Mouse (Mus musculus): ENCODE measurements around the gene Serpinb6a. TPM values are rescaled to one million over a fixed set of nuclear protein-coding genes. Genes with fewer than 3 reads are reported as not detected.

Serpinb6a gene
- polyA plus RNA-seq, 1 experiment = 323 TPM

- no peak overlapping the region for H3K4me3 ChIP-seq (ENCODE audit: insufficient read depth, poor library complexity, severe bottlenecking)
- peaks cover 64% of the 10 kb centered on the region for H3K36me3 ChIP-seq (ENCODE audit: control insufficient read depth, insufficient read depth)
- H3ac ChIP-seq (ENCODE audit: control insufficient read depth, insufficient read length, low read depth) = no peak overlapping the region
- peaks cover 51% of the 10 kb centered on the region for H3K79me2 ChIP-seq (ENCODE audit: control insufficient read depth, insufficient read depth)
- TF ChIP-seq FOSL1 (IDR thresholded peaks at IDR 0.05; ENCODE audit: insufficient read depth, low read length, poor library complexity, severe bottlenecking) (no peak), MYOG (IDR thresholded peaks at IDR 0.05; ENCODE audit: control insufficient read depth, extremely low read depth, insufficient read length) (no peak)
- H3K27me3 ChIP-seq (ENCODE audit: control insufficient read depth, insufficient read depth, insufficient read length) = no peaks in the 10 kb centered on the region
- peaks cover 48% of the 10 kb centered on the region for H3K79me3 ChIP-seq (ENCODE audit: low read depth)
These were observed 71.7 kb downstream of the Serpinb6a start for GRCm38 (mm10) chr13:33930912-33931311.

- TF ChIP-seq CTCF (IDR thresholded peaks at IDR 0.05; ENCODE audit: control insufficient read depth, insufficient read depth, insufficient read length) (no peak), USF1 (IDR thresholded peaks at IDR 0.05; ENCODE audit: low read depth) (no peak), MYOG (IDR thresholded peaks at IDR 0.05; ENCODE audit: control insufficient read depth, extremely low read depth, insufficient read length) (no peak), FOSL1 (IDR thresholded peaks at IDR 0.05; ENCODE audit: insufficient read depth, low read length, poor library complexity, severe bottlenecking) (no peak), MAX (IDR thresholded peaks at IDR 0.05) (no peak), CEBPB (IDR thresholded peaks at IDR 0.05; ENCODE audit: low read depth) (no peak), MYOD1 (IDR thresholded peaks at IDR 0.05; ENCODE audit: control insufficient read depth, insufficient read length, low read depth) (no peak)
- Histone ChIP-seq H3K36me3 (ENCODE audit: control insufficient read depth, insufficient read depth) (peaks cover 70% of the 10 kb centered on the region), H3K79me3 (ENCODE audit: low read depth) (peaks cover 46% of the 10 kb centered on the region), H3K27me3 (ENCODE audit: control insufficient read depth, insufficient read depth, insufficient read length) (no peaks in the 10 kb centered on the region), H3K4me3 (ENCODE audit: insufficient read depth, poor library complexity, severe bottlenecking) (no peak overlapping the region), H3K79me2 (ENCODE audit: control insufficient read depth, insufficient read depth) (peaks cover 45% of the 10 kb centered on the region), H3ac (ENCODE audit: control insufficient read depth, insufficient read length, low read depth) (no peak overlapping the region)
These were observed 72.3 kb downstream of the Serpinb6a start for GRCm38 (mm10) chr13:33930281-33930680.

DNA sequence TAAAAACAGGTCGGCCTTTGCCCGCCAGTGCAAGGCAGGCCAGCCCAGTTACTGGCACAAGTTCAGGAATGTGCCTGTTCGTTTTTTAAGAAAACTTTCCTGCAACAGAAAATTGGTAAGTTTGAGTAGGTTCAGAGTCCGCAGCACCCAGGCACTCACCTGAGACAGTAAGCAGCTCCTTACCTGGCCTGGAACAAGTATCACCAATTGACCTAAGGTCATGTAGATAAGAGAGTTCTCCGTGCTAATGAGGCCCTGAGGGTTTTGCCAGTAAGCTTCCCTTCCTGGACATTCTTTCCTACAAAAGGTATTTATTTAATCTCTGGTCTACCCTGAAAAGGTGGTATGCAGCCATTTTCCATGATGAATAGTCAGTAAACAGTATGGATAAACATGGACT, 80.9 kb downstream of the Serpinb6a start:
- Histone ChIP-seq H3ac (ENCODE audit: control insufficient read depth, insufficient read length, low read depth) (no peak overlapping the region), H3K36me3 (ENCODE audit: control insufficient read depth, insufficient read depth) (peaks cover 99% of the 10 kb centered on the region), H3K4me3 (ENCODE audit: insufficient read depth, poor library complexity, severe bottlenecking) (no peak overlapping the region), H3K27me3 (ENCODE audit: control insufficient read depth, insufficient read depth, insufficient read length) (no peaks in the 10 kb centered on the region), H3K79me3 (ENCODE audit: low read depth) (no peaks in the 10 kb centered on the region), H3K79me2 (ENCODE audit: control insufficient read depth, insufficient read depth) (no peaks in the 10 kb centered on the region)
- no peak for TF ChIP-seq MYOG (IDR thresholded peaks at IDR 0.05; ENCODE audit: control insufficient read depth, extremely low read depth, insufficient read length)
- TF ChIP-seq FOSL1 (IDR thresholded peaks at IDR 0.05; ENCODE audit: insufficient read depth, low read length, poor library complexity, severe bottlenecking) = no peak

DNA sequence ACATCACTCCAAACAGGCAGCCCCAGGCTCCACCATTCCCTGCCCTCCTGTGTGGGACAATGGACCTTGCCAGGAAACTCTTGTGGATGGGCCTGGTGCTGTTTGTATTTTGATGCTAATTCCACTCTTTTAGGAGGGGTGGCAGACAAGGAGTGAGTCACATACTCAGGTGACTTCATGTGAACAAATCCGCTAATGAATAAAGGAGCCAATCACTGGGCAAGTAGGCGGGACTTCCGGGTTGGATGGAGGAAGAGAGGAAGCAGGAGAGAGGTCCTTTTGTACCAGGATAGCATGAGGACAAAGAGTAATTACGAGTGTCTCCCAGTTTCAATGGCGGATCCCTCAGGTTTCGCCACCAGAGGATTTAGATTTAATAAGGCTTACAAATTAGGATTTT, 81.6 kb downstream of the Serpinb6a start:
- Histone ChIP-seq H3K79me2 (ENCODE audit: control insufficient read depth, insufficient read depth) (no peaks in the 10 kb centered on the region), H3K4me3 (ENCODE audit: insufficient read depth, poor library complexity, severe bottlenecking) (no peak overlapping the region), H3K36me3 (ENCODE audit: control insufficient read depth, insufficient read depth) (peaks cover 99% of the 10 kb centered on the region), H3K27me3 (ENCODE audit: control insufficient read depth, insufficient read depth, insufficient read length) (no peaks in the 10 kb centered on the region), H3K79me3 (ENCODE audit: low read depth) (no peaks in the 10 kb centered on the region), H3ac (ENCODE audit: control insufficient read depth, insufficient read length, low read depth) (no peak overlapping the region)
- no peak for TF ChIP-seq FOSL1 (IDR thresholded peaks at IDR 0.05; ENCODE audit: insufficient read depth, low read length, poor library complexity, severe bottlenecking)
- TF ChIP-seq MAX (IDR thresholded peaks at IDR 0.05) = no peak
- TF ChIP-seq MYOD1 (IDR thresholded peaks at IDR 0.05; ENCODE audit: control insufficient read depth, insufficient read length, low read depth) = no peak
- TF ChIP-seq MYOG (IDR thresholded peaks at IDR 0.05; ENCODE audit: control insufficient read depth, extremely low read depth, insufficient read length) = no peak
- no peak for TF ChIP-seq USF1 (IDR thresholded peaks at IDR 0.05; ENCODE audit: low read depth)
- no peak for TF ChIP-seq CEBPB (IDR thresholded peaks at IDR 0.05; ENCODE audit: low read depth)
- TF ChIP-seq CTCF (IDR thresholded peaks at IDR 0.05; ENCODE audit: control insufficient read depth, insufficient read depth, insufficient read length) = no peak

DNA sequence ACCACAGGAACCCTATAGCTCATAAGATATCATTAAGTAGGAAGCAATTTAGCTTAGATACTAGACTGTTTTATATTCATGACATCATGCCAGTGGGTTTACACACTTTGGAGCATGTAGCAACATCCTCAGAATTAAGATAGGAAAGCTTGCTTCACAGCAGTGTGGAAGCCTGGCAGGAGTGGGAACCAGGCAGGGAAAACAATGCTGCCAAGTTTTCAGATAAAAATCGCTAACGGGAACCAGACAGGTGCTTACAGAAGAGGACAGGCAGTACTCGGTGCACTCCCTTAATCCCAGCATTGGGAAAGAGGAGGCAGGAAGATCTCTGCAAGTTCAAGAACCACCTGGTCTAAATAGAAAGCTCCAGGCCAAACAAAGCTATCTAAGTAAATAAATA, 95.8 kb downstream of the Serpinb6a start:
- H3K79me2 ChIP-seq (ENCODE audit: control insufficient read depth, insufficient read depth) = no peaks in the 10 kb centered on the region
- H3K79me3 ChIP-seq (ENCODE audit: low read depth) = no peaks in the 10 kb centered on the region
- no peak overlapping the region for H3ac ChIP-seq (ENCODE audit: control insufficient read depth, insufficient read length, low read depth)
- H3K27me3 ChIP-seq (ENCODE audit: control insufficient read depth, insufficient read depth, insufficient read length) = no peaks in the 10 kb centered on the region
- H3K36me3 ChIP-seq (ENCODE audit: control insufficient read depth, insufficient read depth) = no peaks in the 10 kb centered on the region
- no peak overlapping the region for H3K4me3 ChIP-seq (ENCODE audit: insufficient read depth, poor library complexity, severe bottlenecking)
- no peak for TF ChIP-seq USF1 (IDR thresholded peaks at IDR 0.05; ENCODE audit: low read depth)
- no peak for TF ChIP-seq MAX (IDR thresholded peaks at IDR 0.05)
- TF ChIP-seq MYOD1 (IDR thresholded peaks at IDR 0.05; ENCODE audit: control insufficient read depth, insufficient read length, low read depth) = no peak
- TF ChIP-seq CEBPB (IDR thresholded peaks at IDR 0.05; ENCODE audit: low read depth) = no peak
- no peak for TF ChIP-seq FOSL1 (IDR thresholded peaks at IDR 0.05; ENCODE audit: insufficient read depth, low read length, poor library complexity, severe bottlenecking)

DNA sequence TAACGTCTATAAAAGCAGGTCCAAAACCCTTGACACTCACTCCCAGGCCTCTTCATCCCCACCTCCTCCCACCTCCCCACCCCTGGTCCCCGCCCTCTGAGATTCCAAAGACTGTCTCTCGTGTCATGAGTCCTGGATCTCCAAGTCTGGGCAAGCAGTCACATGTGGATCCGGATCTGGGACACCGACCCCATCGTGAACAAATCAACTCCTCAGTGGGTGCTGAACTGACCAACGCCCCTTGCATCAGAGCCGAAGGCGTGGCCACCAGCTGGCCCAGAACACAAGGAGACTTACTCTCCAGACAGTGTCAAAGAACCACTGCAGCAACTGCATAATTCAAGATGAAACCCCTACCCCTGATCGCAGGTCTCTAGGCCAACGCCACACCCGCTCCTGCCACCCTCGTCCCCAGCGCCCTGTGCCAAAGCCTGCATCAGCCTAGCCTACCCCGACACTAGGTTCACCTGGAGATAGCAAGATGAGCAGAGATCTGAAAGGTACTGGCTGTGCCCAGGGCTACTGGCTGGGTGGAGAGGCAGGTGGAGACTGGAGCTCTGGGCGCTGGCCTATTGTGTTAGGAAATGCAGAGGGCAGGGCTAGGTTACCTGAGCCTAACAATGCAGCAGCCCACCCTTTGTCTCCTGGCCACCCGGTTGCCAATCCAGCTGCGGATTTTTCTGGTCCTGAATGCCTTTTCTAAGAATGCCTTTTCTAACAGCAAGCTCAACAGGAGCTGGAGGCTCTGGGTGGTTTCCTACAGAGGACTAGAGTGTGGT, 97.2 kb downstream of the Serpinb6a start, which contains the start of gene Serpinb6c:
Gene Serpinb6c (minus strand): TSS at position 533 of the 779 bp plus-strand sequence.
- Histone ChIP-seq H3K27me3 (ENCODE audit: control insufficient read depth, insufficient read depth, insufficient read length) (no peaks in the 10 kb centered on the region), H3K79me3 (ENCODE audit: low read depth) (no peaks in the 10 kb centered on the region), H3ac (ENCODE audit: control insufficient read depth, insufficient read length, low read depth) (no peak within 1 kb of the TSS), H3K36me3 (ENCODE audit: control insufficient read depth, insufficient read depth) (no peaks in the 10 kb centered on the region), H3K79me2 (ENCODE audit: control insufficient read depth, insufficient read depth) (no peaks in the 10 kb centered on the region), H3K4me3 (ENCODE audit: insufficient read depth, poor library complexity, severe bottlenecking) (no peak within 1 kb of the TSS)
- TF ChIP-seq USF1 (IDR thresholded peaks at IDR 0.05; ENCODE audit: low read depth) = no peak
